In genomic region chr5:116024327-116024739, GRCm38 (mm10) we compare ENCODE assay signal across 8 mouse cellular contexts. TPM values are rescaled to one million over a fixed set of nuclear protein-coding genes. Genes with fewer than 3 reads are reported as not detected.
A peak's percentile ranks its signal among the peaks of the same experiment; 100 is the strongest.
DNase-seq lines count a peak whose midpoint lies in the region; ATAC-seq and TF ChIP-seq lines count a peak whose summit lies in the region.

TSS of gene Prkab1 (minus strand) at chr5:116024508.

- peak within 1 kb of the TSS; percentile 83 for H3K4me2 ChIP-seq in forebrain, embryonic 13.5 days
- H3K4me2 ChIP-seq in liver, postnatal 0 days (ENCODE audit: low read depth, low read length): peak within 1 kb of the TSS; percentile 78
- peak within 1 kb of the TSS; percentile 97 for H3K4me2 ChIP-seq in neural tube, embryonic 14.5 days (ENCODE audit: low read depth, low read length)

- TF ChIP-seq EP300 in liver, postnatal 0 days (IDR thresholded peaks at IDR 0.05; ENCODE audit: low read depth): peak; percentile 63; the same call in 1 of the 2 replicates

- whole genome bisulfite sequencing in forebrain, embryonic 13.5 days: under 1% methylated on average over 42 of the region's 46 CpGs
- 1% methylated on average over 46 of the region's 46 CpGs for WGBS in large intestine, adult 2 months
- under 1% methylated on average over 35 of the region's 46 CpGs for WGBS in liver, postnatal 0 days (ENCODE audit: insufficient replicate concordance)
- whole genome bisulfite sequencing in neural tube, embryonic 14.5 days: 1% methylated on average over 46 of the region's 46 CpGs

- no peaks in the 10 kb centered on the region for H3K27me3 ChIP-seq in E14TG2a.4 (ENCODE audit: insufficient read depth, low read length)
- H3K27me3 ChIP-seq in forebrain, embryonic 13.5 days: 0 out of 2 replicates have a peak, but pooled peaks cover 3% of the 10 kb centered on the region
- no peaks in the 10 kb centered on the region for H3K27me3 ChIP-seq in liver, postnatal 0 days (ENCODE audit: insufficient read depth, low read length)
- no peaks in the 10 kb centered on the region for H3K27me3 ChIP-seq in neural tube, embryonic 14.5 days (ENCODE audit: control insufficient read depth, insufficient read depth, low read length)

- peak within 1 kb of the TSS; percentile 93 for H3K4me3 ChIP-seq in E14TG2a.4 (replicated peaks; ENCODE audit: low read length)
- H3K4me3 ChIP-seq in forebrain, embryonic 13.5 days: peak within 1 kb of the TSS; percentile 83
- peak within 1 kb of the TSS; percentile 95 for H3K4me3 ChIP-seq in liver, postnatal 0 days (ENCODE audit: low read depth, low read length)
- peak within 1 kb of the TSS; percentile 63 for H3K4me3 ChIP-seq in neural tube, embryonic 14.5 days (ENCODE audit: low read depth, low read length)

- peak within 1 kb of the TSS; percentile 84 for H3K9ac ChIP-seq in forebrain, embryonic 13.5 days
- H3K9ac ChIP-seq in liver, postnatal 0 days (replicated peaks): peak within 1 kb of the TSS; percentile 92
- H3K9ac ChIP-seq in neural tube, embryonic 14.5 days (replicated peaks; ENCODE audit: low read depth, low read length): peak within 1 kb of the TSS; percentile 53

- H3K27ac ChIP-seq in forebrain, embryonic 13.5 days: peak within 1 kb of the TSS; percentile 77
- H3K27ac ChIP-seq in liver, postnatal 0 days (ENCODE audit: low read depth): peak within 1 kb of the TSS; percentile 96
- peak within 1 kb of the TSS; percentile 72 for H3K27ac ChIP-seq in neural tube, embryonic 14.5 days (ENCODE audit: low read depth, low read length)

- intact Hi-C loops in heart, postnatal 10 days (cut with DNase I): no loop called here

- H3K4me1 ChIP-seq in E14TG2a.4 (replicated peaks; ENCODE audit: low read depth, low read length): peaks cover 64% of the 10 kb centered on the region
- peaks cover 25% of the 10 kb centered on the region for H3K4me1 ChIP-seq in forebrain, embryonic 13.5 days
- H3K4me1 ChIP-seq in liver, postnatal 0 days (ENCODE audit: insufficient read depth): peaks cover 52% of the 10 kb centered on the region
- H3K4me1 ChIP-seq in neural tube, embryonic 14.5 days (ENCODE audit: control insufficient read depth, insufficient read depth, low read length): peaks cover 12% of the 10 kb centered on the region

- DNase-seq in c-Kit-positive CD71-positive TER-119-positive erythroid progenitor cells, embryonic 14.5 days (ENCODE audit: low spot score): peak; percentile 92
- peak; percentile 95 to 97 for DNase-seq in heart, postnatal 10 days
- DNase-seq in large intestine, adult 2 months (ENCODE audit: low read depth, low spot score): peak; percentile 90
- peak; percentile 93 for DNase-seq in liver, postnatal 0 days
- DNase-seq in testis, postnatal 10 days (ENCODE audit: low spot score): peak; percentile 86

- TF ChIP-seq CTCF in E14TG2a.4 (conservative IDR thresholded peaks at IDR 0.05; ENCODE audit: low read length): no peak
- peak; percentile 79 for TF ChIP-seq CTCF in liver, postnatal 0 days (IDR thresholded peaks at IDR 0.05; ENCODE audit: low read depth)

- peaks cover 34% of the 10 kb centered on the region for H3K36me3 ChIP-seq in E14TG2a.4 (ENCODE audit: insufficient read depth, low read length)
- H3K36me3 ChIP-seq in forebrain, embryonic 13.5 days (ENCODE audit: poor library complexity, severe bottlenecking): peaks cover 32% of the 10 kb centered on the region
- peaks cover 28% of the 10 kb centered on the region for H3K36me3 ChIP-seq in liver, postnatal 0 days (replicated peaks; ENCODE audit: insufficient read depth, low read length)
- H3K36me3 ChIP-seq in neural tube, embryonic 14.5 days (ENCODE audit: control insufficient read depth, insufficient read depth, low read length): peaks cover 19% of the 10 kb centered on the region

- ATAC-seq in forebrain, embryonic 13.5 days: peak; percentile 98
- ATAC-seq in liver, postnatal 0 days: peak; percentile 83
- peak; percentile 98 for ATAC-seq in neural tube, embryonic 14.5 days (ENCODE audit: low read depth)

- H3K9me3 ChIP-seq in E14TG2a.4 (ENCODE audit: low read length): no peaks in the 10 kb centered on the region
- H3K9me3 ChIP-seq in forebrain, embryonic 13.5 days (replicated peaks): no peaks in the 10 kb centered on the region
- no peaks in the 10 kb centered on the region for H3K9me3 ChIP-seq in liver, postnatal 0 days (ENCODE audit: low read length)
- no peaks in the 10 kb centered on the region for H3K9me3 ChIP-seq in neural tube, embryonic 14.5 days (ENCODE audit: control insufficient read depth, low read length)

RNA-seq across cellular contexts. Expression of gene Prkab1, which starts in this region (rescaled TPM):
- polyA plus RNA-seq in forebrain, embryonic 13.5 days (2015; fragmentation: Nextera tagmentation; extraction: Ambion mirVana): 47.6 and 53.7 TPM in 2 replicates
- total RNA-seq in heart, postnatal 10 days (2021): 10 to 100 TPM; 61.9 to 71.1 TPM
- polyA plus RNA-seq in large intestine, adult 2 months (2012; rRNA removed): 90.1 and 94.6 TPM in 2 replicates
- polyA plus RNA-seq in liver, postnatal 0 days (2015; fragmentation: Nextera tagmentation; extraction: Ambion mirVana): 51.6 and 51.8 TPM in 2 replicates
- polyA plus RNA-seq in neural tube, embryonic 14.5 days (2014; fragmentation: Nextera tagmentation; extraction: Ambion mirVana): 48.8 and 53.3 TPM in 2 replicates

Comparison
In these comparisons a context has a peak if more than half of its experiments do, and no peak if none do; other contexts are left out.
1. Peak in every context shown above with its lines: DNase-seq, ATAC-seq, H3K4me3 ChIP-seq and H3K27ac ChIP-seq.